Mouse (Mus musculus): ENCODE data around the gene Itgb5. TPM values are rescaled to one million over a fixed set of nuclear protein-coding genes. Genes with fewer than 3 reads are reported as not detected.
A peak's percentile ranks its signal among the peaks of the same experiment; 100 is the strongest.

Itgb5 gene
- total RNA-seq (2014; rRNA removed) (46.7 and 52.8 TPM in 2 replicates), polyA plus RNA-seq (2015; fragmentation: Nextera tagmentation; extraction: Ambion mirVana) (18.4 and 20.0 TPM in 2 replicates)

DNA sequence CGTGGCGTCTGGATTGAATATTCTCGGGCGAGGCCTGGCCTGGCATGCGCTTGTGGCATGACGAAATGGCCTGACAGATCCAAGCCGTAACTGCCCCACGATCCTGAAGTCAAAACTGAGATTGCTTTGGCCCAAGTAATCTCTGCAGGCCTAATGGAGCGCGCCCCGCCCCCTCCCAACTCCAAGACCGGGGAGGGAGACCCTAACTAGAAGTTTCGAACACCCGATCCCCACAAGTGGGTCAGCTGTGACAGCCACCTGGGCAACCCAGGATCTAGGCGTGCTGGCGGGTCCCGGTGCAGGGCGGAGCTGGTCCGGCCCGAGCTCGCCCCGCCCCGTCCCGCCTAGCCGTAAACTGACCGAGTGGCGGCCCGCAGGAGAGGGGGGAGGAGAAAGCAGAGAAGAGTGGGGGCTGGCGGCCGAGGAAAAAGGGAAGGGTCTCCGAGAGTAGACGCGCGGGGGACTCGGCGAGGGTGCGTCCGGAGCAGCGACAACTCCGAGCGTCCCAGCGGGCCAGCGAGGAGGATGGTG is at the start of gene Itgb5:
Gene Itgb5, plus strand, starts transcription at position 365 of the 531 bp plus-strand sequence.
- Histone ChIP-seq H3K4me1 (ENCODE audit: insufficient read depth, low read length) (peaks cover 6% of the 10 kb centered on the region; the same call in 1 of the 2 replicates), H3K27ac (peak within 1 kb of the TSS; percentile 37), H3K4me2 (ENCODE audit: low read depth, low read length) (peak within 1 kb of the TSS; percentile 74), H3K9ac (replicated peaks; ENCODE audit: low read length) (peak within 1 kb of the TSS; percentile 50), H3K9me3 (ENCODE audit: low read length) (no peaks in the 10 kb centered on the region), H3K36me3 (ENCODE audit: insufficient read depth, low read length) (no peaks in the 10 kb centered on the region), H3K4me3 (ENCODE audit: low read length) (peak within 1 kb of the TSS; percentile 56), H3K27me3 (ENCODE audit: insufficient read depth, low read length) (peaks cover 14% of the 10 kb centered on the region; the same call in 1 of the 2 replicates)
- ATAC-seq: peak; percentile 84
- TF ChIP-seq CTCF (IDR thresholded peaks at IDR 0.05; ENCODE audit: low read depth): no peak
- peak; percentile 39 for DNase-seq (ENCODE audit: low spot score)
- 2% methylated on average over 38 of the region's 43 CpGs for WGBS

DNA sequence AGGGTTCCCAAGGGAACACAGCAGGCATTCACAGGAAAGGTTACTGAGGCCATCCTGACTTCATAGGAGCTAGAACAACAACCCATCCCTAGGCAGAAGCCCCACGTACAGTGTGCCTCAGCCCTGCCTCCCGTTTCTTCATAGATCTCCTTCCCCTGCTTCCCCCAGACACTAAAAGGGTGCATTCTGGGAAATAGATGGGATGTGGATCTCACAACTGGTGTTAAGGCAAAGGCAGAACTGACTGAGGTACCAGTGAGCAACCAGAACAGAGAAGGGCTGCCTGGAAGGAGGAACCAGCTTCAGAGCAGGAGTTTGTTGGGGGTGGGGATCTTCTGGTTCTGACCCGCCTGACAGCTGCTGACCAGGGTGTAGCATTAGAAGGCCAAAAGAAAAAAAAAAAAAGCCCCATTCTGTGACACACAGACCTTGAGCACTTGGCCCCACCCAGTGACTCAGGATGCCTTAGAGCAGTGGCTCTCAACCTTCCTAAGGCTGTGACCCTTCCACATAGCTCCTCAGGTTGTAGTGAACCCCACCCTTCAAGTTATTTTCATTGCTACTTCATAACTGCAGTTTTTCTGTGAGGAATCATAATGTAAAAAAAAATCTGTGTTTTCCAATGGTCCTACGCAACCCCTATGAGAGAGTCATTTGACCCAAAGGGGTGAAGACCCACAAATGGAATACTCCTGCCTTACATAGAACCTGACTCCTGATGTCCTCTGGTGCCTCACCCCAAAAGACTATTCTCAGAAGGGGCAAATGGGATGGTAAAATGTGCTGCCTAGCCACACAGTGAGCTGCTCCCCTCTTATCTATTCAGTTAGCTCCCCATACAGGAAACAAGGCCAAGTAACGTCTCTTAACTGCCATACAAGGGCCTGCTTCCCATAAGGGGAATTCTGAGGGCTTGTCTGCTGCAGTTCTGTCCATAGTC is 47.4 kb upstream of the Itgb5 start:
- Histone ChIP-seq H3K27ac (no peak overlapping the region), H3K9me3 (ENCODE audit: low read length) (no peaks in the 10 kb centered on the region), H3K36me3 (ENCODE audit: insufficient read depth, low read length) (no peaks in the 10 kb centered on the region), H3K4me1 (ENCODE audit: insufficient read depth, low read length) (no peaks in the 10 kb centered on the region), H3K27me3 (ENCODE audit: insufficient read depth, low read length) (no peaks in the 10 kb centered on the region), H3K9ac (replicated peaks; ENCODE audit: low read length) (no peak overlapping the region), H3K4me3 (ENCODE audit: low read length) (no peak overlapping the region), H3K4me2 (ENCODE audit: low read depth, low read length) (no peak overlapping the region)
- WGBS: 64% methylated on average over 5 of the region's 5 CpGs
- no peak for ATAC-seq
- TF ChIP-seq CTCF (IDR thresholded peaks at IDR 0.05; ENCODE audit: low read depth): no peak
- no peak for DNase-seq (ENCODE audit: low spot score)

DNA sequence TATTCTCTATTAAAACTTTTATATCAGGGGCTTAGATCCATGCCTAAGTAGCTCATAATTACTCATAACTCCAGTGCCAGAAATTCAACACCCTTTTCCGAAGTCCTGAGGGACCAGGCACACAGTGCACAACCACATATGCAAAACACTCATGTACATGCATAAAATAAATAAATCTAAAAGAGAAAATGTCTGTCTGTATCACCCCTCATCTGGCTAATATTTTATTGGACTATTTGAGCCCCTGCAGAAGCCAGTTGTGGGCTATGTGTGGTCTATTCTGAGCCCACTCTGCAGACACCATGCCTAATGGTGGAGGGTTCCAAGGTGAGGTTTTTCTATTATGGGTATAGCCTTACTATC is 46.8 kb upstream of the Itgb5 start:
- no peaks in the 10 kb centered on the region for H3K27me3 ChIP-seq (ENCODE audit: insufficient read depth, low read length)
- 92% methylated on average over 1 of the region's 1 CpGs for WGBS
- no peaks in the 10 kb centered on the region for H3K36me3 ChIP-seq (ENCODE audit: insufficient read depth, low read length)
- no peak overlapping the region for H3K27ac ChIP-seq
- no peaks in the 10 kb centered on the region for H3K9me3 ChIP-seq (ENCODE audit: low read length)
- no peak overlapping the region for H3K4me3 ChIP-seq (ENCODE audit: low read length)
- no peak for ATAC-seq
- no peak for TF ChIP-seq CTCF (IDR thresholded peaks at IDR 0.05; ENCODE audit: low read depth)
- no peak overlapping the region for H3K9ac ChIP-seq (replicated peaks; ENCODE audit: low read length)
- no peaks in the 10 kb centered on the region for H3K4me1 ChIP-seq (ENCODE audit: insufficient read depth, low read length)
- no peak for DNase-seq (ENCODE audit: low spot score)
- no peak overlapping the region for H3K4me2 ChIP-seq (ENCODE audit: low read depth, low read length)

DNA sequence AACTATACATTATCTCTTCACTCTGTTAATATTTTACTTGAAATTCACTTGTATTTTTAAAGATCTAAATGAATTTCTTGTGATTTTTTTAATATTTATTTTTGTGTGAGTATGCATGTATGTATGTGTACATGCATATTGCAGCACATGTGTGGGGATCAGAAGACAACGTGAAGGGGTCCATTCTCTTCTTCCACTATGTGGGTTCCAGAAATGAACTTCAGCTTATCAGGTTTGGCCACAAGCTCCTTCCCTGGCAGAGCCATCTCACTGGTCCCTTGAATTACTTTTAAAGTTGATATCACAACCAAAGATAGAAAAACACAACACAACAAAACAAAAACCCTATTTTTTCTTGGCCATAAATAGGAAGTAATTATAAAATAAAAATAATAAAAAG is 44.9 kb upstream of the Itgb5 start:
- H3K9ac ChIP-seq (replicated peaks; ENCODE audit: low read length): no peak overlapping the region
- no peaks in the 10 kb centered on the region for H3K27me3 ChIP-seq (ENCODE audit: insufficient read depth, low read length)
- WGBS: 83% methylated on average over 1 of the region's 1 CpGs
- H3K4me2 ChIP-seq (ENCODE audit: low read depth, low read length): no peak overlapping the region
- no peaks in the 10 kb centered on the region for H3K36me3 ChIP-seq (ENCODE audit: insufficient read depth, low read length)
- H3K27ac ChIP-seq: no peak overlapping the region
- no peaks in the 10 kb centered on the region for H3K9me3 ChIP-seq (ENCODE audit: low read length)
- no peak for DNase-seq (ENCODE audit: low spot score)
- ATAC-seq: no peak
- TF ChIP-seq CTCF (IDR thresholded peaks at IDR 0.05; ENCODE audit: low read depth): no peak
- H3K4me3 ChIP-seq (ENCODE audit: low read length): no peak overlapping the region
- no peaks in the 10 kb centered on the region for H3K4me1 ChIP-seq (ENCODE audit: insufficient read depth, low read length)

DNA sequence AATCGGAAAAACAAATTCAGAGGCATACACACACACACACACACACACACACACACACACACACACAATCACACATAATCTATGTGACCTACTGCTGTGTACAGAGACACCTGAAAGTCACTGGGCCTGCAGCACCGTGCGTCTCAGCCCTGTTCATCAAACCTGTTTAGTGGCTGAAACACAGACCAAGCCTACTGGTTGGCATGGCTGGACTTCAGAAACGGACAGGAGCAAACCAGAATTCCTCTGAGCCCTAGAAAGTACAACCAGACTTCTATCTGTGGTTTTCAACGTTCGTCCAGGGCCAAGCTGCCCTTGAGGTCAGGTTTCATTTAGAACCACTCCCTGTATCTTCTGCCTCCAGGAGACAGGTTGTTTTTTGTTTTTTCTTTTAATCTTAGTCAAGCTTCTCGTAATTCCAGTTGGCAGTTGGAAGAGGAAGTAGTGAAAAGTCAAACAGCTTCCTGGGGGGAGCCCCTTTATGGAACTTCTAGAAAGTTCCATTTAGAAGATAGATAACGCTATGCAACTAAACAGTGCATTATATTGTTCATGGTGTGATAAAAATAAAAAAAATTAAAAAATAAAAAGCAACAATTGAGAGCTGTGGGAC is 44.3 kb upstream of the Itgb5 start:
- H3K4me1 ChIP-seq (ENCODE audit: insufficient read depth, low read length): no peaks in the 10 kb centered on the region
- no peaks in the 10 kb centered on the region for H3K27me3 ChIP-seq (ENCODE audit: insufficient read depth, low read length)
- H3K36me3 ChIP-seq (ENCODE audit: insufficient read depth, low read length): no peaks in the 10 kb centered on the region
- no peak overlapping the region for H3K4me2 ChIP-seq (ENCODE audit: low read depth, low read length)
- WGBS: 76% methylated on average over 8 of the region's 8 CpGs
- H3K9ac ChIP-seq (replicated peaks; ENCODE audit: low read length): no peak overlapping the region
- no peak overlapping the region for H3K27ac ChIP-seq
- H3K9me3 ChIP-seq (ENCODE audit: low read length): no peaks in the 10 kb centered on the region
- no peak for TF ChIP-seq CTCF (IDR thresholded peaks at IDR 0.05; ENCODE audit: low read depth)
- ATAC-seq (no peak), DNase-seq (ENCODE audit: low spot score) (no peak)
- no peak overlapping the region for H3K4me3 ChIP-seq (ENCODE audit: low read length)

DNA sequence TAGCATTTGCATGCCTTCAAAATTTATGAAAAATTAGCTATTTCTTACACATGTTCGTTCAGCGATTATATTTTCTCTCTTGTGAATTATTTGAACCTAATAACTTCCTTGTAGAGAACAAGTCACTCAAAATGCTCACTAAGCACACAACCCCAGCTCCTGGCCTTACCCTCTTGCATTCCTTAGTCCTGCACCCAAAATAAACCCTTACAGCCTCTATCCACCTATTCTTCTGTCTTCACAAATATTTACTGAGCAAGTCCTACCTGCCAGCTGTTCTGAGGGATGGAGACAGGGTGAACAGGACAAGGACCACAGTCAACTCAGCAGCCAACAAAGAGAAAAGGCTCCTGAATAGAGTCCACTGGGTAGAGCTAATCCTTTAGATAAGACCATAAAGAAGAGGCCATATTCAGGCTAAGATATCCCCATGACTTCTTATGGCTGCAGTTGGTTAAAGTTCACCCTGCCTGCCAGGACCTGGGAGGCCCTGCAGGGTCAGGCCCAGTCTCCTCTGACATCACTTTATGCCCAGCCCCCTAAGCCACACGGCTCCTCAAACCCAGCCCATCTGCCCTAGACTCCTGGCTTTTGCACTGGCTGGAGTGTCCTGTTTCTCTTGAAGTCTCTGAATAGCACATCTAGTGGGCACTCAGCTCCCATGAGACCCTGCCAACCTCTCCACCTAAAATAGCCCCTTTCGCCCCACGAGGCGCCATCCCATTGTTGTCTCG is 42.6 kb upstream of the Itgb5 start:
- H3K27ac ChIP-seq: no peak overlapping the region
- ATAC-seq (no peak), DNase-seq (ENCODE audit: low spot score) (no peak)
- no peaks in the 10 kb centered on the region for H3K4me1 ChIP-seq (ENCODE audit: insufficient read depth, low read length)
- H3K9me3 ChIP-seq (ENCODE audit: low read length): no peaks in the 10 kb centered on the region
- H3K27me3 ChIP-seq (ENCODE audit: insufficient read depth, low read length): no peaks in the 10 kb centered on the region
- no peak overlapping the region for H3K4me3 ChIP-seq (ENCODE audit: low read length)
- TF ChIP-seq CTCF (IDR thresholded peaks at IDR 0.05; ENCODE audit: low read depth): no peak
- WGBS: 78% methylated on average over 7 of the region's 7 CpGs
- H3K4me2 ChIP-seq (ENCODE audit: low read depth, low read length): no peak overlapping the region
- H3K9ac ChIP-seq (replicated peaks; ENCODE audit: low read length): no peak overlapping the region
- H3K36me3 ChIP-seq (ENCODE audit: insufficient read depth, low read length): no peaks in the 10 kb centered on the region
